Mouse (Mus musculus): ENCODE results near the gene Apbb2.

Gene Apbb2

GRCm38 (mm10) chr5:66618597-66618996 lies at the start of gene Apbb2:
TSS of gene Apbb2 (minus strand) at chr5:66618784.
- peak; percentile 91 to 92 for DNase-seq

GRCm38 (mm10) chr5:66654220-66654619 lies 35.6 kb upstream of the Apbb2 start:
- no peak for DNase-seq

GRCm38 (mm10) chr5:66647504-66647903 lies 28.9 kb upstream of the Apbb2 start:
- DNase-seq: no peak

GRCm38 (mm10) chr5:66643260-66643659 lies 24.7 kb upstream of the Apbb2 start:
- no peak for DNase-seq

- DNase-seq: no peak
These were observed 23.6 kb upstream of the Apbb2 start for GRCm38 (mm10) chr5:66642156-66642555.

GRCm38 (mm10) chr5:66635459-66636079 lies 17.0 kb upstream of the Apbb2 start:
- no peak for DNase-seq

- no peak for DNase-seq
These were observed 9.2 kb upstream of the Apbb2 start for GRCm38 (mm10) chr5:66627805-66628204.

- peak; percentile 77 to 81 for DNase-seq
These were observed 1.6 kb upstream of the Apbb2 start for GRCm38 (mm10) chr5:66620191-66620625.

- no peak for DNase-seq
These were observed 1.1 kb upstream of the Apbb2 start for GRCm38 (mm10) chr5:66619675-66620074.

- no peak for DNase-seq
These were observed 611 bp upstream of the Apbb2 start for GRCm38 (mm10) chr5:66619195-66619594.

GRCm38 (mm10) chr5:66617921-66618460 lies 593 bp downstream of the Apbb2 start:
- no peak for DNase-seq

GRCm38 (mm10) chr5:66614940-66615339 lies 3.6 kb downstream of the Apbb2 start:
- no peak for DNase-seq

GRCm38 (mm10) chr5:66613725-66614124 lies 4.9 kb downstream of the Apbb2 start:
- no peak for DNase-seq

GRCm38 (mm10) chr5:66612964-66613363 lies 5.6 kb downstream of the Apbb2 start:
- no peak for DNase-seq

- no peak for DNase-seq
These were observed 6.7 kb downstream of the Apbb2 start for GRCm38 (mm10) chr5:66611851-66612250.

- no peak for DNase-seq
These were observed 7.2 kb downstream of the Apbb2 start for GRCm38 (mm10) chr5:66611361-66611760.

GRCm38 (mm10) chr5:66610270-66610669 lies 8.3 kb downstream of the Apbb2 start:
- DNase-seq: no peak

- DNase-seq: no peak
These were observed 9.3 kb downstream of the Apbb2 start for GRCm38 (mm10) chr5:66609306-66609705.

- no peak for DNase-seq
These were observed 10.8 kb downstream of the Apbb2 start for GRCm38 (mm10) chr5:66607801-66608200.

- no peak for DNase-seq
These were observed 11.4 kb downstream of the Apbb2 start for GRCm38 (mm10) chr5:66607201-66607600.

- no peak for DNase-seq
These were observed 12.9 kb downstream of the Apbb2 start for GRCm38 (mm10) chr5:66605636-66606035.

- no peak for DNase-seq
These were observed 14.2 kb downstream of the Apbb2 start for GRCm38 (mm10) chr5:66604423-66604822.

- no peak for DNase-seq
These were observed 14.8 kb downstream of the Apbb2 start for GRCm38 (mm10) chr5:66603746-66604145.

- no peak for DNase-seq
These were observed 15.4 kb downstream of the Apbb2 start for GRCm38 (mm10) chr5:66603223-66603622.

- peak; percentile 12 to 14 for DNase-seq
These were observed 16.2 kb downstream of the Apbb2 start for GRCm38 (mm10) chr5:66602287-66602820.

Data from thymus, postnatal 36 days (tissue).